Mouse (Mus musculus): ENCODE measurements around the gene Fam111a.

DNA sequence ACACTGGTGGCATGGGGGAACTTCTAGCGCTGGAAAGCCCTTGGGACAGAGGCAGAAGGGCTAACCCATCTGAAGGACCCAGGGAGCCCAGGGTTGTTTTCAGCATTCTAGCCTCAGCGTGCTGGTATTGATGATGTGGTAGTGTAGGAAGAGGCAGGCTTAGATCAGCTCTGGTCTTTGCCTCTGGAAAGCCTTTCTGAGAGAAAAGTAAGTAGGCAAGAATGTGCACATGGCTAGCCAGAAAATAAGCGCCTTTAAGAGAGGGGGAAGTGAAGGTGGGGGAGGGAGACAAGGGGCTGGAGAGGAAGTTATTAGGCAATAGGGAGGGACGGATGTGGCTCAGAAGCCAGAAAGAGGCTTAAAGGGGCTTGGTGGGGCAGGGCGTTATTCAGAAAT is 28.5 kb downstream of the Fam111a start:
- TF ChIP-seq CTCF (IDR thresholded peaks at IDR 0.05; ENCODE audit: control insufficient read depth, insufficient read depth, insufficient replicate concordance, low read depth, low read length): no peak
- no peak for TF ChIP-seq POLR2A (IDR thresholded peaks at IDR 0.05; ENCODE audit: control insufficient read depth, low read depth, low read length)
